Comparison of ENCODE assay signal across 28 mouse cellular contexts in the genomic region with DNA sequence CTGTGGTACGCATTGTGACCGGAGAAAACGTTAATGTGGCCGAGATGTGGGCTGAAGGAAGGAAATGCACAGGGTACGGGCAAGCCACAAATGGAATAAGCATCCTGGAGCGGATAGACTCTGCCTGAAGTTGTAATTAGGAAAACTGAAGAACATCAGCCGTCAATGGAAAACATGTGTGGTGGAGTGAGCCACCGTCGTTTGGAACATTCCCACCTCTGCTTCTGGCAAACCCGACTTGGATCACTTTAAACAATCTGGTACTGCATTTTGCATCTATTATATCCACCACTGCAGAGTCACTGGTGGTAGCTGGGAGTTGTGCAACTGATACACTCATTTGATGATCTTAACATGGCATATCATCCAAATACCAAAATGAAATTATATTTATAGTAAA.
DNase-seq lines count a peak whose midpoint lies in the region; ATAC-seq and TF ChIP-seq lines count a peak whose summit lies in the region.
"Had no signal": no experiment of that assay in that cellular context is flagged by ENCODE, and none has a peak within 500 bp of the region (broad histone marks: within the 10 kb centered on the region; RNA-seq: fewer than 3 reads in every experiment).

No protein-coding gene starts in this region.

- no peak for TF ChIP-seq EP300 in liver, postnatal 0 days (IDR thresholded peaks at IDR 0.05; ENCODE audit: low read depth)

- intact Hi-C loops in gastrocnemius, adult 2 months (cut with DNase I), result no loop called here

- no peak overlapping the region for H3K27ac ChIP-seq in gastrocnemius, adult 2 months
- no peak overlapping the region for H3K27ac ChIP-seq in neural tube, embryonic 15.5 days (replicated peaks)
- no peak overlapping the region for H3K27ac ChIP-seq in liver, postnatal 0 days (ENCODE audit: low read depth)
- H3K27ac ChIP-seq: forebrain, embryonic 12.5 days; hindbrain, embryonic 15.5 days; intestine, embryonic 15.5 days; midbrain, embryonic 10.5 days; stomach, postnatal 0 days had no signal

- WGBS in neural tube, embryonic 15.5 days, result 86% methylated on average over 10 of the region's 10 CpGs
- WGBS in liver, postnatal 0 days (ENCODE audit: insufficient replicate concordance), result 64% methylated on average over 10 of the region's 10 CpGs

- H3K4me1 ChIP-seq in neural tube, embryonic 15.5 days, result no peaks in the 10 kb centered on the region
- H3K4me1 ChIP-seq in liver, postnatal 0 days (ENCODE audit: insufficient read depth), result no peaks in the 10 kb centered on the region
- H3K4me1 ChIP-seq: forebrain, embryonic 12.5 days; hindbrain, embryonic 15.5 days; intestine, embryonic 15.5 days; midbrain, embryonic 10.5 days had no signal

- no peaks in the 10 kb centered on the region for H3K9me3 ChIP-seq in neural tube, embryonic 15.5 days (replicated peaks)
- no peaks in the 10 kb centered on the region for H3K9me3 ChIP-seq in liver, postnatal 0 days (ENCODE audit: low read length)
- H3K9me3 ChIP-seq: forebrain, embryonic 12.5 days; G1E; hindbrain, embryonic 15.5 days; intestine, embryonic 15.5 days; midbrain, embryonic 10.5 days had no signal

- DNase-seq in gastrocnemius, adult 2 months, result peak; percentile 22
- no peak for DNase-seq in gastrocnemius, adult 8-10 months (ENCODE audit: low spot score in 2 of 2)
- peak; percentile 17 for DNase-seq in neural tube, embryonic 10.5 days (ENCODE audit: extremely low spot score, low spot score)
- DNase-seq in hindlimb bud, embryonic 11.5 days (ENCODE audit: extremely low spot score, low read depth, low spot score), result peak; percentile 14
- DNase-seq in skeletal muscle tissue, adult 2 months (ENCODE audit: low read depth, low spot score), result peak; percentile 25
- no peak for DNase-seq in liver, postnatal 0 days
- DNase-seq: B cell, adult 2 months; cerebellum, adult 11-12 months; cerebellum, postnatal 14 days; heart, adult 11 months; kidney, adult 8-10 months; kidney, postnatal 10 days; lung, adult 18-20 months; lung, postnatal 10 days had no signal

- no peak for TF ChIP-seq CTCF in gastrocnemius, adult 2 months (IDR thresholded peaks at IDR 0.05)
- TF ChIP-seq CTCF in liver, postnatal 0 days (IDR thresholded peaks at IDR 0.05; ENCODE audit: low read depth), result no peak

- no peak for ATAC-seq in neural tube, embryonic 15.5 days (ENCODE audit: low FRiP score)
- no peak for ATAC-seq in erythroid progenitor cell, adult 5-6 weeks (replicated peaks; ENCODE audit: low FRiP score, poor library complexity, severe bottlenecking)
- ATAC-seq in liver, postnatal 0 days, result no peak
- ATAC-seq: intestine, embryonic 15.5 days; midbrain, embryonic 16.5 days; Patski had no signal

- no peak overlapping the region for H3K4me2 ChIP-seq in neural tube, embryonic 15.5 days
- H3K4me2 ChIP-seq in liver, postnatal 0 days (ENCODE audit: low read depth, low read length), result no peak overlapping the region
- H3K4me2 ChIP-seq: forebrain, embryonic 12.5 days; heart, embryonic 11.5 days; hindbrain, embryonic 15.5 days; intestine, embryonic 15.5 days; liver, embryonic 11.5 days had no signal

- no peaks in the 10 kb centered on the region for H3K27me3 ChIP-seq in neural tube, embryonic 15.5 days (replicated peaks)
- H3K27me3 ChIP-seq in liver, postnatal 0 days (ENCODE audit: insufficient read depth, low read length), result no peaks in the 10 kb centered on the region
- H3K27me3 ChIP-seq: CH12.LX; forebrain, embryonic 12.5 days; hindbrain, embryonic 15.5 days; intestine, embryonic 15.5 days; Patski had no signal

- H3K4me3 ChIP-seq in gastrocnemius, adult 2 months, result no peak overlapping the region
- no peak overlapping the region for H3K4me3 ChIP-seq in neural tube, embryonic 15.5 days (replicated peaks)
- H3K4me3 ChIP-seq in liver, postnatal 0 days (ENCODE audit: low read depth, low read length), result no peak overlapping the region
- H3K4me3 ChIP-seq: forebrain, embryonic 12.5 days; hindbrain, embryonic 15.5 days; intestine, embryonic 15.5 days; midbrain, embryonic 10.5 days; myocyte had no signal

- no peak overlapping the region for H3K9ac ChIP-seq in neural tube, embryonic 15.5 days (replicated peaks)
- H3K9ac ChIP-seq in liver, postnatal 0 days (replicated peaks), result no peak overlapping the region
- H3K9ac ChIP-seq: forebrain, embryonic 12.5 days; hindbrain, embryonic 15.5 days; intestine, embryonic 15.5 days had no signal

- H3K36me3 ChIP-seq in neural tube, embryonic 15.5 days, result no peaks in the 10 kb centered on the region
- no peaks in the 10 kb centered on the region for H3K36me3 ChIP-seq in liver, postnatal 0 days (replicated peaks; ENCODE audit: insufficient read depth, low read length)
- H3K36me3 ChIP-seq: forebrain, embryonic 12.5 days; G1E; hindbrain, embryonic 15.5 days; intestine, embryonic 15.5 days; midbrain, embryonic 10.5 days had no signal

Comparison
In these comparisons a context has a peak if more than half of its experiments do, and no peak if none do; other contexts are left out.
1. DNase-seq: peak in gastrocnemius, adult 2 months (single experiment), neural tube, embryonic 10.5 days (single experiment), hindlimb bud, embryonic 11.5 days (single experiment) and skeletal muscle tissue, adult 2 months (single experiment); none in gastrocnemius, adult 8-10 months (0 of 2) and liver, postnatal 0 days (single experiment).